Mouse (Mus musculus) stomach, postnatal 0 days (tissue): ENCODE measurements around the gene St6galnac6. TPM values are rescaled to one million over a fixed set of nuclear protein-coding genes. Genes with fewer than 3 reads are reported as not detected.
A peak's percentile ranks its signal among the peaks of the same experiment; 100 is the strongest.

Experiments used
- ATAC-seq: fragments of 200-750 bp; cut with Nextera tagmentation; 2 replicates; pipeline ENCODE4 v1.8.0; 2017; ENCODE audit not compliant: low FRiP score, low TSS enrichment
- DNase-seq: peaks from one replicate; pipeline ENCODE4 v3.0.0-alpha.2; 2016; ENCODE audit warnings: low spot score
- H3K27ac ChIP-seq: fragments of 300-500 bp; sonication (generic); replicated peaks from 2 replicates; pipeline ENCODE4 v1.5.1; 2014; ENCODE audit warnings: mild to moderate bottlenecking, control low read depth
- H3K27me3 ChIP-seq: fragments of 300-500 bp; sonication (generic); 2 replicates; pipeline ENCODE4 v1.6.1; 2014; ENCODE audit warnings: low read length; ENCODE audit not compliant: control insufficient read depth, insufficient read depth
- H3K36me3 ChIP-seq: fragments of 300-500 bp; sonication (generic); 2 replicates; pipeline ENCODE4 v1.6.1; 2014; ENCODE audit warnings: low read length, mixed read lengths; ENCODE audit not compliant: control insufficient read depth, insufficient read depth
- H3K4me1 ChIP-seq: fragments of 300-500 bp; sonication (generic); replicated peaks from 2 replicates; pipeline ENCODE4 v1.6.1; 2014; ENCODE audit warnings: antibody characterized with exemption; ENCODE audit not compliant: control insufficient read depth, insufficient read depth
- H3K4me2 ChIP-seq: fragments of 300-500 bp; sonication (generic); replicated peaks from 2 replicates; pipeline ENCODE4 v1.6.1; 2014; ENCODE audit warnings: low read depth, mild to moderate bottlenecking, control low read depth, moderate library complexity
- H3K4me3 ChIP-seq: fragments of 300-500 bp; sonication (generic); 2 replicates; pipeline ENCODE4 v1.5.1; 2014; ENCODE audit warnings: low read depth, low read length, control low read depth
- H3K9ac ChIP-seq: fragments of 300-500 bp; sonication (generic); 2 replicates; pipeline ENCODE4 v1.6.1; 2014; ENCODE audit warnings: mild to moderate bottlenecking, low read length, control low read depth, mixed read lengths
- H3K9me3 ChIP-seq: fragments of 300-500 bp; sonication (generic); 2 replicates; pipeline ENCODE4 v1.6.1; 2016; ENCODE audit warnings: low read length; ENCODE audit not compliant: control insufficient read depth
- CTCF ChIP-seq: IDR thresholded peaks from 2 replicates; pipeline ENCODE4 v1.5.1; 2016; ENCODE audit warnings: antibody characterized with exemption, low read depth, mild to moderate bottlenecking, moderate library complexity
- EP300 ChIP-seq: optimal IDR thresholded peaks from 2 replicates; pipeline ENCODE3; 2016; ENCODE audit warnings: antibody characterized with exemption
- WGBS: fragments of 180-500 bp; shearing (Covaris S2); extraction: QIAGEN DNeasy Blood & Tissue Kit; methylation state at CpG from one replicate; pipeline ENCODE4 v1.1.7; 2014; 5-methylcytosine and 5-hydroxymethylcytosine counted together
- polyA plus RNA-seq: library from polyadenylated mRNA; unstranded; fragments of >200 nt; fragmentation: Nextera tagmentation; extraction: Ambion mirVana; gene quantifications from 2 replicates; pipeline ENCODE4 v1.2.1, GENCODE M21; 2015

St6galnac6 gene
- 9.1 and 11.3 TPM in 2 replicates for polyA plus RNA-seq

DNA sequence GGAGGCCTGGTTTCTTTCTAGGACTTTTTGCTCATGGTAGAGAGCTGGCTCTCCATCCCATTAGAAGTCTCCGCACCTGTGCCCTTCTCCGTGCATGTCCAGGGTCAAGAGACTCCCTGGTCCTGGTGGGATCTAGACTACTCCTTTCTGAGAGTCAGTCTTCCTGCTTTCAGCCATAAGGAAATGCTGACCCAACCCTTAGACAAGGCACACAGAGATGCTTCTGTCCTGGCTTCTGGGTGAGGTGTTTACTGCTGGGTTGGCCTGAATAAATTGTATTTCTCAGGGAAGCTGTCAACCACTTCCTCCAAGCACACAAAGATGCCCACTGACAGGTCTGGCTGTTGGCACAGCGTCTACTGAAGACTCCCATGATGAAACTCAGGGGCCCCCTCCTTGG lies at the start of gene St6galnac6:
St6galnac6 (plus strand) TSS at position 301 of the 400 bp plus-strand sequence.
- Histone ChIP-seq H3K4me1 (no peaks in the 10 kb centered on the region; the same call in 1 of the 2 replicates), H3K9me3 (no peaks in the 10 kb centered on the region), H3K27ac (no peak within 1 kb of the TSS), H3K27me3 (no peaks in the 10 kb centered on the region), H3K9ac (no peak within 1 kb of the TSS), H3K4me2 (no peak within 1 kb of the TSS), H3K4me3 (no peak within 1 kb of the TSS), H3K36me3 (peaks cover 6% of the 10 kb centered on the region; the same call in 1 of the 2 replicates)
- TF ChIP-seq EP300 (no peak), CTCF (no peak)
- DNase-seq, result no peak
- no peak for ATAC-seq
- WGBS, result 88% methylated on average over 3 of the region's 3 CpGs

DNA sequence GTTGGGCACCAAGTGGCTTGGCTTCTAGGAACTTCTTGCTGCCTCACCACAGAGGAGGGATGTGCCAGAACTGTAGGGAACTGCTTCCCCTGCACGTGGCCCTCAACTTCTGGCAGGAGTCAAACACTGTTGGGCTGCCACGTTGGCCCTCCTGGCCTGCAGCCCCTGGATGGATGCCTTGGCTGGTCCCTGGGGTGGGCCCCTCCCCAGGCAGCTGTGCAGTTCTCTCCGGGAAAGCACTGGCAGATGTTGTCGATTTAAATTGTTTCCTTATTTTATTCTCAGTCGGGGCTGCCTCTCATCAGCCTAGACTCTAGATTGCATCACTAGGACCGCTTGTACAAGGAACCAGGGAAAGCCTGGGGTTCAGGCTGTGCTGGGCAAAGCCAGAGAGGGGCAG lies 49.7 kb upstream of the St6galnac6 start:
- Histone ChIP-seq H3K4me1 (peaks cover 12% of the 10 kb centered on the region), H3K9me3 (no peaks in the 10 kb centered on the region), H3K27me3 (no peaks in the 10 kb centered on the region), H3K27ac (peak overlapping the region; percentile 67; the same call in 1 of the 2 replicates), H3K9ac (no peak overlapping the region), H3K36me3 (no peaks in the 10 kb centered on the region), H3K4me3 (no peak overlapping the region), H3K4me2 (no peak overlapping the region)
- WGBS, result 26% methylated on average over 6 of the region's 6 CpGs
- ATAC-seq (peak; percentile 39; the same call in 1 of the 2 replicates), DNase-seq (peak; percentile 23)
- no peak for TF ChIP-seq EP300
- TF ChIP-seq CTCF, result no peak

- no peak overlapping the region for H3K4me2 ChIP-seq
- 61% methylated on average over 5 of the region's 5 CpGs for WGBS
- no peaks in the 10 kb centered on the region for H3K36me3 ChIP-seq
- no peak overlapping the region for H3K9ac ChIP-seq
- no peaks in the 10 kb centered on the region for H3K9me3 ChIP-seq
- ATAC-seq, result no peak
- TF ChIP-seq CTCF (no peak), EP300 (no peak)
- H3K27me3 ChIP-seq, result no peaks in the 10 kb centered on the region
- H3K4me1 ChIP-seq, result peaks cover 12% of the 10 kb centered on the region
- DNase-seq, result no peak
- no peak overlapping the region for H3K4me3 ChIP-seq
- H3K27ac ChIP-seq, result peak overlapping the region; percentile 45; the same call in 1 of the 2 replicates
Observed at GRCm38 (mm10) chr2:32551236-32551635, 48.3 kb upstream of the St6galnac6 start.

GRCm38 (mm10) chr2:32553592-32554148 lies 45.8 kb upstream of the St6galnac6 start:
- 65% methylated on average over 7 of the region's 7 CpGs for WGBS
- ATAC-seq (no peak), DNase-seq (no peak)
- Histone ChIP-seq H3K4me2 (no peak overlapping the region), H3K36me3 (no peaks in the 10 kb centered on the region), H3K27ac (0 out of 2 replicates have a peak overlapping the region, but pooled peaks have one; percentile 4), H3K9ac (no peak overlapping the region), H3K4me1 (peaks cover 12% of the 10 kb centered on the region), H3K9me3 (no peaks in the 10 kb centered on the region), H3K4me3 (no peak overlapping the region), H3K27me3 (no peaks in the 10 kb centered on the region)
- TF ChIP-seq CTCF (no peak), EP300 (no peak)

- ATAC-seq (peak; percentile 72), DNase-seq (peak; percentile 64)
- H3K27me3 ChIP-seq, result no peaks in the 10 kb centered on the region
- H3K9me3 ChIP-seq, result no peaks in the 10 kb centered on the region
- H3K4me2 ChIP-seq, result no peak overlapping the region
- peaks cover 2% of the 10 kb centered on the region; the same call in 1 of the 2 replicates for H3K4me1 ChIP-seq
- H3K27ac ChIP-seq, result peak overlapping the region; percentile 61
- no peak overlapping the region for H3K4me3 ChIP-seq
- WGBS, result 48% methylated on average over 4 of the region's 4 CpGs
- TF ChIP-seq EP300, result no peak
- TF ChIP-seq CTCF, result no peak
- H3K36me3 ChIP-seq, result 0 out of 2 replicates have a peak, but pooled peaks cover 2% of the 10 kb centered on the region
- no peak overlapping the region for H3K9ac ChIP-seq
Observed at GRCm38 (mm10) chr2:32555484-32555883, 44.0 kb upstream of the St6galnac6 start.

DNA sequence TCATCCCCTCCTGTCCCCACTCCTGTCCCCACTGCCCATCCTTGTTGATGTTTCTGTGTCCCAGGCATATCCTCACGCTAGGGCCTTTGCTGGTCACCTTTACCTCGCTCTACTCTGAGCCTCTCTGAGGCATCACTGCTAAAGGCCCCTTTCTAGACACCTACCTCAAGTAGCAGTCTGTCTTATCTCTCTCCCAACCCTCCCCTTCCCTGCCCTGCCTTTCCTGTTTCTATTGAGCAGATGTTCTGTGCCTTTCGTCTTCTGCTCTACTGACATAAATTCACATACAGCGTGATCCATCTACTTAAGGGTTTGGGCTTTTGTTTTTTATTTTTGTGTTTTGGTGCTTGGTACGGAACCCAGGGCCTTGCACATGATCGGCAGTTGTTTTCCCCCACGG lies 43.5 kb upstream of the St6galnac6 start:
- Histone ChIP-seq H3K27ac (peak overlapping the region; percentile 61; the same call in 1 of the 2 replicates), H3K9me3 (no peaks in the 10 kb centered on the region), H3K9ac (no peak overlapping the region), H3K27me3 (no peaks in the 10 kb centered on the region), H3K36me3 (0 out of 2 replicates have a peak, but pooled peaks cover 5% of the 10 kb centered on the region), H3K4me2 (no peak overlapping the region), H3K4me1 (peaks cover 1% of the 10 kb centered on the region; the same call in 1 of the 2 replicates), H3K4me3 (no peak overlapping the region)
- peak; percentile 7; the same call in 1 of the 2 replicates for ATAC-seq
- no peak for DNase-seq
- TF ChIP-seq CTCF, result no peak
- TF ChIP-seq EP300, result no peak
- WGBS, result 79% methylated on average over 7 of the region's 7 CpGs
